ENCODE assay signal across 29 mouse cellular contexts in the genomic region with DNA sequence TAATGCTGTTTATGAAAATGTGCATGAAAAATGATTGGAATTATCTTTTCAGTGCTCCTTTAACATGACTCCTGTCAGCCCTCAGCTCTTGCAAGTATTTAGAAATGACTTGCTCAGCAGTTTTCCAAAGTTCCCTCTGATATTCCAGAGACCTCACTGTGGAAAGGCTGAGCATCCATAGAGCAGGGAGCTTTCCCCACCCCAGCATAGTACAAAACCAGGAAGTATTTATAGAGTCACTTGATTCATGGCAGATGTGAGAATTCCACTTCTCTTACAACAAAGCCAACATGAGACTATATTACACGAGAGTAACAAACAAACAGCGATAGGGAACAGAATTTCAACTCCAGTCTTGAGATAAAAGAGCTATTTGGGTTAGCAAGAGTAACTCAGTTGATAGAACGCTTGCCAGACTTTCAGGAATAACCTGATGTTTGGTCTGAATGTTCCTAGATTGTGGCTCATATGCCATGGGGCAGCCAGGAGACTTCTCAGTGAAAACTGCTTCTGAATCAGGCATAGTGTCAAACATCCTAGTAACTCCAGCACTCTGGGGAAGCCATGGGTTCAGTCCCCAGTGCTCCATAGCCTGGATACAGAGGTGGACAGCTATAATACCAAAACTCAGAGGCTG. TPM values are rescaled to one million over a fixed set of nuclear protein-coding genes. Genes with fewer than 3 reads are reported as not detected.
DNase-seq lines count a peak whose midpoint lies in the region; ATAC-seq lines count a peak whose summit lies in the region.
"Had no signal": no experiment of that assay in that cellular context is flagged by ENCODE, and none has a peak within 500 bp of the region (broad histone marks: within the 10 kb centered on the region; RNA-seq: fewer than 3 reads in every experiment).

No protein-coding gene starts in this region.

- peak; percentile 6 to 18 for DNase-seq in heart, adult 9 months (ENCODE audit: low spot score in 2 of 2)
- DNase-seq in heart, postnatal 25 days (ENCODE audit: low spot score) = no peak
- DNase-seq in NIH3T3 (ENCODE audit: low read depth) = peak; percentile 9
- DNase-seq: adrenal gland, postnatal 10 days; cerebellum, adult 18-20 months; cerebellum, postnatal 25 days; gastrocnemius, postnatal 36 days; kidney, adult 11 months; layer of hippocampus, adult 9-11 months; left cerebral cortex, postnatal 4 days; liver, postnatal 0 days had no signal

- no peaks in the 10 kb centered on the region for H3K9me3 ChIP-seq in embryonic facial prominence, embryonic 13.5 days
- H3K9me3 ChIP-seq in heart, embryonic 15.5 days (replicated peaks) = no peaks in the 10 kb centered on the region
- H3K9me3 ChIP-seq in forebrain, embryonic 12.5 days = no peaks in the 10 kb centered on the region
- H3K9me3 ChIP-seq: forebrain, embryonic 13.5 days; kidney, embryonic 15.5 days; midbrain, embryonic 12.5 days had no signal

- no peaks in the 10 kb centered on the region for H3K36me3 ChIP-seq in embryonic facial prominence, embryonic 13.5 days
- H3K36me3 ChIP-seq in heart, embryonic 15.5 days = no peaks in the 10 kb centered on the region
- no peaks in the 10 kb centered on the region for H3K36me3 ChIP-seq in forebrain, embryonic 12.5 days (replicated peaks)
- H3K36me3 ChIP-seq: kidney, embryonic 15.5 days; midbrain, embryonic 12.5 days had no signal

- H3K27ac ChIP-seq in embryonic facial prominence, embryonic 13.5 days = peak overlapping the region; percentile 16; the same call in 1 of the 2 replicates
- H3K27ac ChIP-seq in heart, embryonic 15.5 days = peak overlapping the region; percentile 81
- no peak overlapping the region for H3K27ac ChIP-seq in forebrain, embryonic 12.5 days
- H3K27ac ChIP-seq: forebrain, embryonic 13.5 days; hindbrain, postnatal 0 days; kidney, embryonic 15.5 days; left cerebral cortex, adult 2 months; macrophage; midbrain, embryonic 12.5 days had no signal

- H3K27me3 ChIP-seq in embryonic facial prominence, embryonic 13.5 days = no peaks in the 10 kb centered on the region
- H3K27me3 ChIP-seq in heart, embryonic 15.5 days = no peaks in the 10 kb centered on the region
- no peaks in the 10 kb centered on the region for H3K27me3 ChIP-seq in forebrain, embryonic 12.5 days
- H3K27me3 ChIP-seq: forebrain, embryonic 13.5 days; kidney, embryonic 15.5 days; midbrain, embryonic 12.5 days had no signal

- 40% methylated on average over 3 of the region's 3 CpGs for WGBS in embryonic facial prominence, embryonic 13.5 days
- 29% methylated on average over 3 of the region's 3 CpGs for WGBS in heart, embryonic 15.5 days
- 85% methylated on average over 3 of the region's 3 CpGs for WGBS in forebrain, embryonic 12.5 days

- intact Hi-C loops in heart, postnatal 25 days (cut with DNase I) = no loop called here

- H3K4me2 ChIP-seq in embryonic facial prominence, embryonic 13.5 days = no peak overlapping the region
- no peak overlapping the region for H3K4me2 ChIP-seq in heart, embryonic 15.5 days
- no peak overlapping the region for H3K4me2 ChIP-seq in forebrain, embryonic 12.5 days
- H3K4me2 ChIP-seq: forebrain, embryonic 13.5 days; kidney, embryonic 15.5 days; liver, embryonic 11.5 days; midbrain, embryonic 12.5 days had no signal

- H3K4me1 ChIP-seq in embryonic facial prominence, embryonic 13.5 days = peaks cover 9% of the 10 kb centered on the region; the same call in 1 of the 2 replicates
- peaks cover 42% of the 10 kb centered on the region for H3K4me1 ChIP-seq in heart, embryonic 15.5 days (replicated peaks)
- H3K4me1 ChIP-seq in forebrain, embryonic 12.5 days = peaks cover 4% of the 10 kb centered on the region; the same call in 1 of the 2 replicates
- H3K4me1 ChIP-seq: forebrain, embryonic 13.5 days had no signal

- no peak overlapping the region for H3K9ac ChIP-seq in embryonic facial prominence, embryonic 13.5 days
- H3K9ac ChIP-seq in heart, embryonic 15.5 days = no peak overlapping the region
- H3K9ac ChIP-seq in forebrain, embryonic 12.5 days = no peak overlapping the region
- H3K9ac ChIP-seq: forebrain, embryonic 13.5 days; kidney, embryonic 15.5 days; liver, postnatal 0 days; midbrain, embryonic 12.5 days had no signal

- ATAC-seq in embryonic facial prominence, embryonic 13.5 days (ENCODE audit: insufficient number of reproducible peaks, insufficient read depth, low FRiP score, low TSS enrichment, low read depth) = no peak
- peak; percentile 37; the same call in 1 of the 2 replicates for ATAC-seq in heart, embryonic 15.5 days (replicated peaks; ENCODE audit: insufficient number of reproducible peaks, insufficient read depth, low FRiP score, low read depth)
- ATAC-seq in megakaryocyte, adult 5-6 weeks (ENCODE audit: poor library complexity, severe bottlenecking) = no peak
- ATAC-seq in forebrain, embryonic 12.5 days (ENCODE audit: low FRiP score) = no peak
- ATAC-seq: forebrain, embryonic 13.5 days; hindbrain, postnatal 0 days; liver, postnatal 0 days; lung, postnatal 0 days had no signal

- no peak overlapping the region for H3K4me3 ChIP-seq in embryonic facial prominence, embryonic 13.5 days
- H3K4me3 ChIP-seq in heart, embryonic 15.5 days = no peak overlapping the region
- no peak overlapping the region for H3K4me3 ChIP-seq in forebrain, embryonic 12.5 days (replicated peaks)
- H3K4me3 ChIP-seq: erythroblast, embryonic 14.5 days; forebrain, embryonic 13.5 days; kidney, embryonic 15.5 days; left cerebral cortex, adult 2 months; midbrain, embryonic 12.5 days had no signal

RNA-seq across cellular contexts. Expression of gene Scrg1, which starts 57.6 kb away (rescaled TPM):
- not detected for total RNA-seq in heart, postnatal 25 days (2021)
- polyA plus RNA-seq in embryonic facial prominence, embryonic 13.5 days (2015; fragmentation: Nextera tagmentation; extraction: Ambion mirVana) = 5.5 and 6.1 TPM in 2 replicates
- polyA plus RNA-seq in heart, embryonic 15.5 days (2015; fragmentation: Nextera tagmentation; extraction: Ambion mirVana) = 1.7 and 2.4 TPM in 2 replicates
- 16.7 and 27.0 TPM in 2 replicates for total RNA-seq in megakaryocyte, adult 5-6 weeks (2015)
- total RNA-seq in megakaryocyte, adult 5-6 weeks (2017) = 2.2 and 10.8 TPM in 2 replicates
- 0.81 and 1.4 TPM in 2 replicates for polyA plus RNA-seq in forebrain, embryonic 12.5 days (2016; fragmentation: Nextera tagmentation; extraction: Ambion mirVana)
- total RNA-seq: gastrocnemius, adult 18-20 months; gastrocnemius, postnatal 36 days; MEL had no signal
- polyA plus RNA-seq: C2C12; erythroblast, embryonic 14.5 days; liver, embryonic 11.5 days; macrophage; midbrain, embryonic 12.5 days; small intestine, adult 2 months; thymus, postnatal 0 days had no signal
